Mouse (Mus musculus): ENCODE data around the gene S100a5.

The S100a5 gene

DNA sequence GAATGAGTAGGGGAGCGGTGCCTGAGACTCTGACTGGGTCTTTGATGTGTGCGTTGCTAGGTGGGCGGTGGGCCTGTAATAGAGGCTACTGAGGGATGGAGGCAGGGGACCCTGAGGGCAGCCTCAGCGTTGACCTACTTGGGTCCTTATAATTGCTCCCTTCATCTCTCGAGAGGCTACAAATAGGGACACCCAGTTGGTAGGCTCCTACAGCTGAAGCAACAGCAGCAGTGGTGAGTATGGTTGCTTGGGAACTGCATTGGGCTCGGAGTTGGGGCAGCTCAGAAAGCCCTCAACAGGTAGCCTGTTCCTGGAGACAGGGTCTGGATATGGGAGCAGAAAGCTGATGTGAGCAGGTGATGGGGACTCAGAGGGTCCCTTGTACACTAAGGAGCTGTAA lies 8.3 kb upstream of the S100a5 start:
- no peak for DNase-seq (ENCODE audit: low read depth, low spot score)

DNA sequence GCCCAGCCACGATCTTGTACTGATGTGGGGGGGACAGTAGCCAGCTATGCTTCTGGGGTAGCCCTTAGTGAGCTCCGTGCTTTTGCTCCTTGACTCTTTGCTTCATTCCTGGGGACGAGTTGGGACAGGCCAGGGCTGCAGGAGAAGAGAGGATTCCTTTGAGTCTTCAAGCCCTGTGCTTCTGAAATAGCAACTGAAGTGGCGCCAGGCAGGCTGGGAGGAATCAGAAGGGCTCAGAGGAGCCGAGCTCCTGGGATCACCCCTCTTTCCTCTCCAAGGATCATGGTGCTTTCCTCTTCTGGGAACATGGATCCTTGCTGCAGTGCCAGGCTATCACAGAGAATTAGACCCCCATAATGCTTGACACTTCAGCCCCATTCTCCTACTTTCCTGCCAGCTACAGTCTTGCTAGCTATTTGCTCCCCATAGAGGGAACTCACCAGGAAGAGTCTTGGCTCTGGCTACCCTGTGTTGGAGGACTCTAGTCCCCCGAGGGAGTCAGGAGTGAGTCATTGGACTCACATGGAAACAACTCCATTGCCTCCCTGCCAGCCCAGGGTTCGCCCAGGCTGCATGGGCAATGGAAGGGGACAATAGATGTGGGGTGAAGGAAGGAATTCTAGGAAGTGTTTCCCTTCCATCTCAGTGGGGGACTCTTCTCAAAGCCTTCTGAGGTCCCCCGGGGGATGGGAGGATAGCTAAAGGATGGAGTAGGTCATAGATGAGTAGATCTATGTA lies 7.7 kb upstream of the S100a5 start:
- no peak for DNase-seq (ENCODE audit: low read depth, low spot score)

DNA sequence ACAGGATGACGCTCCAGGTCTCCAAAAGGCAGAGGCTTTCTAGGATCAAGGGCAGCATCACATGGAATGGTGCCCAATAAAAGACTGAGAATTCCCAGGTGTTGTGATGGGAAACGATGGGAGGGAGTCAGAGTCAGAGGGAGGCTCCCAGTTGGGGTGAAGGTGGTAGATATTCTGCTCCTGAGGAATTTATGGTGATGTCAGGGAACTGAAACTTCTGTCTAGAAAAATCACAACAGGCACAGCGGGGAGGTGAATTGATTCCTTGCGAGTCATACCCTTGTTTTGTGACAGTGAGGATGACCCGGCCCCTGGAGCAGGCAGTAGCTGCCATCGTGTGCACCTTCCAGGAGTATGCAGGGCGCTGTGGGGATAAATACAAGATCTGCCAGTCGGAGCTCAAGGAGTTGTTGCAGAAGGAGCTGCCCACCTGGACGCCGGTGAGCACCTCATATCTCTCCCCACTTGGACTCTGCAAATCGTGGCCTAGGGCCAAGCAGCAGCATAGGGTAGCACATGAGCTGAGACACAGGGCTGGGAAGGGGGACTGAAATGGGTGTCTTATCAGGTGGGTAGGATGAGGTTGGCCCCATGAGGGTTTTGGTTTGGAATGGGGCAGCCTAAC lies 6.7 kb upstream of the S100a5 start, which contains the start of gene Gm42674:
Gm42674 (plus strand) TSS at position 419 of the 625 bp plus-strand sequence.
- DNase-seq (ENCODE audit: low read depth, low spot score): no peak

DNA sequence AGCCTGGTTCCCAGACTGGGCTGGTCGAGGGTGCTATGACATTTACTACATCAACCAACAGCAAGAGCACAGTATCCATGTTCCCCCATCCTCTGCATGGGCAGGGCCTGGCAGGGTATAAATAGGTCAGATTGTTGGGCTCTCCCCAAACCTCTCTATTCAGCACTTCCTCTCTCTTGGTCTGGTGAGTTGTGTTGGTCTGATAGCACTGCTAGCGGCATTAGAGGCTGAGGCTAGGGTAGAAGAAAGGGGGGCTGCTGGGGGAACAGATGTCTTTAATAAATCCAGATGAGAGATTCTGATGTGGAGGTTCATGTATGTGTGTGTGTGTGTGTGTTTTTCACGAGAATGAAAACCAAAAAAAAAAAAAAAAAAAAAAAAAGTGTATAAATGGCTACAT lies 4.7 kb upstream of the S100a5 start, which contains the start of gene S100a4:
S100a4 (plus strand) TSS at position 149 of the 400 bp plus-strand sequence.
- DNase-seq (ENCODE audit: low read depth, low spot score): no peak

DNA sequence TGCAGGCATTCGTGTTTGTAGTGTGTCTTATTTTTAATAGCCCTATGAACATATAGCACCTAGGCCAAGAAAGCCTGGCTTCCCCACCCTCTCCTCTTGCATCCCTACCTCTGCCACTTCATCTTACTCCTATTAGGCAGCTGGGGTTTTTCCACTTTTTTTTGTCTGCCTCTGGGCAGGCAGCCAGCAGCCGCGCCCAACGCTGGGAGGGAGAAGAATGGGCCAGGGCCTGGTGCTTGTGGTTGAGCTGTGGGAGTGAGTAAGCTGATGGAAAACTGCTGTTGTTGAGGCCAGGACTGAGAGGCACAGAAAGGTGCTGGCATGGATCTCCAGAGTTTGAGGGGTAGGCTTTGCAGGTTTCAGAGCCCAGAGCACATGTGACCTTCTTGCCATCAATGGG lies 3.9 kb upstream of the S100a5 start:
- no peak for DNase-seq (ENCODE audit: low read depth, low spot score)

DNA sequence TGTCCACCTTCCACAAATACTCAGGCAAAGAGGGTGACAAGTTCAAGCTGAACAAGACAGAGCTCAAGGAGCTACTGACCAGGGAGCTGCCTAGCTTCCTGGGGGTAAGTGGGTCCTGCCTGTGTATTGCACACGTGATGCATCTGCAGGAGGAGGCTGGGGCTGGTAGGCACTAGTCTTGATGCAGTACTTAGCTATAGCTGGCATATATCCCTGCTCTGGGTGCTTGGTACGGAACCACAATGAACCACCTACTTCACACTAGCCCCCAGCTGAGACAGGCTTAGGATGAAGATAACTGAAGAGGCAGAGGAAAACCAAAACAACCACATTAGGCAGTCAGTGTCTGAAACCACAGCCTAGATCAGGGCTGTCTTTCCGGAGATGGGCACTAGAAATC lies 3.3 kb upstream of the S100a5 start:
- DNase-seq (ENCODE audit: low read depth, low spot score): no peak

DNA sequence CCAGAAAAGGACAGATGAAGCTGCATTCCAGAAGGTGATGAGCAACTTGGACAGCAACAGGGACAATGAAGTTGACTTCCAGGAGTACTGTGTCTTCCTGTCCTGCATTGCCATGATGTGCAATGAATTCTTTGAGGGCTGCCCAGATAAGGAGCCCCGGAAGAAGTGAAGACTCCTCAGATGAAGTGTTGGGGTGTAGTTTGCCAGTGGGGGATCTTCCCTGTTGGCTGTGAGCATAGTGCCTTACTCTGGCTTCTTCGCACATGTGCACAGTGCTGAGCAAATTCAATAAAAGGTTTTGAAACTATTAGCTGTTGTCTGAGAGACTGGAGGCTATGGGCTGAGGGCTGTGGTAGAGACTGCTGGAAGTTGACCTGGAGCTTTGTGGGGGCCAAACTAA lies 2.6 kb upstream of the S100a5 start:
- DNase-seq (ENCODE audit: low read depth, low spot score): no peak

DNA sequence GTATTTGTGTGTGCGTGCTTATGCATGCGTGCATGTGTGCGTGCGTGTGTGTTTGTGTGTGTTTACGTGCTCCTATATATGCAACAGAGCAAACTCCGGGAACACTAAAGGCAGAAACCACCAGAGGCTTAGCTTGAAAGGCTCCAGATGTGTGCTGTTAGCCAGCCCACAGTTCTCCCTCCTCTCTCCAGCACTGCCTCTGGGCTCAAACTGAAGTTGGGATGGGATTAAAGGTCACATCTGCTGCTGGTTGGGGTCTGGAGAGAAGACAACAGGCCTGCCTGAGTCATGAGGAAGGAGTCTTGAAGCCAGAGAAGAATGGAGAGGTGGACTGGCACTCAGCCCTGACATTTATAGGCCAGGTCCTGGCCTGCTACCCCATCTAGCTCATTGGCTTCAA lies 2.1 kb upstream of the S100a5 start:
- no peak for DNase-seq (ENCODE audit: low read depth, low spot score)

DNA sequence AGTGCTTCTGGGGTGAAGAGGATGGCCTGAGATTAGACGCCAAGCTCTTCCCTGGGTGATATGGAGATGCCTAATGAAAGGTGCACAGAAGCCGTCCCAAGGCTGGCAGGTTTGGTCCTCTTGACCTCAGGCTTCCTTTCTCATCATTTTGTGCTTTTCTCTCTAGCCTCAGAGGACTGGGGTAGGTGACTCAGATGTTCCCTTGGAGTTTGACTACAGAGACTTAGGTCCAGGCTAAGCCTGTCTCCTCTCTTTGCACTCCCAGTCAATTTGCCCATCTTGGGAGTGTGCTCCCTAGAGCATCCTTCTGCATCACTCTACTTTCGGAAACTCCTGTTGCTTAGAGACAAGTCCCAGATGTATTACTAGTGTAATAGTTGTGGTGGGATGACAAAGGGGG lies 962 bp upstream of the S100a5 start:
- no peak for DNase-seq (ENCODE audit: low read depth, low spot score)

DNA sequence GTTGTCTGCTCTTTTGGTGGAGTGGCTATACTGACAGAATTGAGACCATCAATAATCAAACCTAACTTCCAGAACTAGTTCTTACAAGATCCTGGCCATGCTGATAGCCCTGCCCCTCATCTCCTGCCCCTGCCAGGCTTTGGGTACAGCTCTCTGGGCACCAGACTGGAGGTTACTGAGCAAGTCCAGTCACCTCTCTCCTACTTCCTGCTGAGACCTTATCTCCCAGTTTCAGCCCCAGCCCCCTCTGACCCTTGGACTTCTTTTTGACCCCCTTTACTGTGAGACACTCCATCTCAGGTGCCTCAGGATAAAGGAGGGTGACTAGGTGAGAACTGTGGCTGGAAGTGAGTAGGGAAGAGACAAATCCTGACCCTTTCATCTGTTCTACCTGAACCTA lies 779 bp downstream of the S100a5 start:
- no peak for DNase-seq (ENCODE audit: low read depth, low spot score)

DNA sequence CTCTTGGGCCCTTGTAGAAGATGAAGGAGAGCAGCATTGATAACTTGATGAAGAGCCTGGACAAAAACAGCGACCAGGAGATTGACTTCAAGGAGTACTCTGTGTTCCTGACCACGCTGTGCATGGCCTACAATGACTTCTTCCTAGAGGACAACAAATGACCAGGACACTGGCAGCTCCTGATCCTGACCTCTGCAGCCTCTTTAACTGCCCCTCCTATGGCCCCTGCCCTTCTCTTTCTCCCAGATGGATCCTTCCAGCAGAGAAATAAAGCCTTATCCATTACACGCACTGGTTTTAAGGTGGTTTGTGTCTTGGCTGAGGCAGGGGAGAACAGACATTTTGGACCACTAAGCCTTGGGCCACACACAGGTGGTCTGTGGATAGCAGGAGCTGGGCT lies 3.2 kb downstream of the S100a5 start:
- DNase-seq (ENCODE audit: low read depth, low spot score): no peak

DNA sequence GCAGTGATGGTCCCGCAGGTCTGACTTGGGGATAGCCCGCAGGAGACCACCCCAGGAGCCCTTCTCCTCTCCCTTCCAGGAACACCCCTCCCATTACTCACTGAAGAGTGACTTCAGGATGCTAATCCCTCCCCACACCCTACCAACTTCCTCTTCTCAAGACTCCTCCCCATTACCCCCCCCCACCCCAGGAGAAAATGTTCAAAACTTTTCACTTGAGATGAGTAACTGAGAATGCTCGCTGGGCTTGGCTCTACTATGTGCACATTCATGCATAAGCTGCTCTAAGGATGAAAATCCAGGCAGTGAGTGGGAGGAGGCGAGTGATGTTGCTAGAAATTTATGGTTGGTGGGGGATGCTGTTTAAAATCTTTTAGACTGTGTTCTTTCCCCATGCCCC lies 3.7 kb downstream of the S100a5 start:
- no peak for DNase-seq (ENCODE audit: low read depth, low spot score)

DNA sequence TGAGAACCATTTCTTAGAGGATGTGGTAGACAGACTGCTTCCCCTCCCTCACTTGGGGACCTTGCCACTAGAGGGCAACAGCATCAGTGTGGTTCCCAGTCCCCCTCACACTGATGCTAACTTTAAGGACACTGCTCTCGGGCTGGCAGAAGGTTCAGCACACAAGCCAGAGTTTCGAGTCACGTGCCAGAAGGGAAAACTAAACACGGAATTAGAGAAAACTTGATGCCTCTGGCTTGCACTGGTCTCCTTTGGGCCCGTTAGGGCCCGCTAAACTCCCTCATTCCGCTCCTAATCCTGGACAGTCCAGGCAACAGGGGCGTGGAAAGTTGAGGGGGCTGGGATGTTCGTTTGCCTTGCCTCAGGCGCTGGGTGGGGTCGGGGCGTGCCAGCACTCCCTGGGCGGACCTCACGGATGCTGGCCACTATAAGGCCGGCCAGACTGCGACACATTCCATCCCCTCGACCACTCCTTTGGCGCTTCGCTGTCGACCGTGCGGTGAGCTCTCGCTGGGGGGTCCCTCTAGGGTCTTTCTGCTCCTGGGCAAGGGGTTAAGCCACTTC lies 4.5 kb downstream of the S100a5 start, which contains the start of gene S100a6:
S100a6 (plus strand) TSS at position 155 of the 564 bp plus-strand sequence.
- DNase-seq (ENCODE audit: low read depth, low spot score): no peak

DNA sequence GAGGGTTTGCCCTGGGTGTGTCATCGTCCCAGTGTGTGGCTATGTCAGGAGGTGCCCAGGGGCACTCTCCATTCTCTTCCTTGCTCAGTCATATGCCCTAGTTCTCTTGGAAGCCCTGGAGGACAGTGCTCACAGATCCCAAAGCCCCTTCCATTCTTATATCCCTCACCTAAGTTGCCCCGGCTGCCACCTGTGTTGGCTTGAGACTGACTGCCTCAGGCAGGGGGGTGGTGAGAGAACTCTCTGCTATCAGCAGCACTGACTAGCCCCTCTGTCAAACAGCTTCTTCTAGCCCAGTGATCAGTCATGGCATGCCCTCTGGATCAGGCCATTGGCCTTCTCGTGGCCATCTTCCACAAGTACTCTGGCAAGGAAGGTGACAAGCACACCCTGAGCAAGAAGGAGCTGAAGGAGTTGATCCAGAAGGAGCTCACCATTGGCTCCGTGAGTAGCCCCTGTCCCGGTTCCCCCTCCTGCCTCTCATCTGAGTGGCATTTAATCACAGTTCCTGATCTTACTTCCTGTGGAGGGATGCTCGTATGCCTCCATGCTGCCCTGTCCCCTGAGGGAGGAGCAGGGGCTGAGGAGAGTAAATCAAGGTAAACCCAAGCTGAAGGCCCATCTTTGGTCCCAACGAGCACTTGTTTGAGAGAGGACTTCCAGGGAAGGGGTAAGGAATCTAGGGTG lies 5.3 kb downstream of the S100a5 start:
- no peak for DNase-seq (ENCODE audit: low read depth, low spot score)

DNA sequence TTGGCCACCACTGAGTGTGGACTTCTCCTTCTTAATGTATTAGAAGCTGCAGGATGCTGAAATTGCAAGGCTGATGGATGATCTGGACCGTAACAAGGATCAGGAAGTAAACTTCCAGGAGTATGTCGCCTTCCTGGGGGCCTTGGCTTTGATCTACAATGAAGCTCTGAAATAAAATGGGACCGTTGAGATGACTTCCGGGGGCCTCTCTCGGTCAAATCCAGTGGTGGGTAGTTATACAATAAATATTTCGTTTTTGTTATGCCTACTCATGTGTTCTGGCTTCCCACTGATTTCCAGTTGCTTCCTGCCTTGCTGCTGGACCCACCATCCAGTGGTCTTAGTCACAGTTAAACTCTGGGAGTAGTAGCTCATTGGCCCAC lies 5.8 kb downstream of the S100a5 start:
- DNase-seq (ENCODE audit: low read depth, low spot score): no peak

DNA sequence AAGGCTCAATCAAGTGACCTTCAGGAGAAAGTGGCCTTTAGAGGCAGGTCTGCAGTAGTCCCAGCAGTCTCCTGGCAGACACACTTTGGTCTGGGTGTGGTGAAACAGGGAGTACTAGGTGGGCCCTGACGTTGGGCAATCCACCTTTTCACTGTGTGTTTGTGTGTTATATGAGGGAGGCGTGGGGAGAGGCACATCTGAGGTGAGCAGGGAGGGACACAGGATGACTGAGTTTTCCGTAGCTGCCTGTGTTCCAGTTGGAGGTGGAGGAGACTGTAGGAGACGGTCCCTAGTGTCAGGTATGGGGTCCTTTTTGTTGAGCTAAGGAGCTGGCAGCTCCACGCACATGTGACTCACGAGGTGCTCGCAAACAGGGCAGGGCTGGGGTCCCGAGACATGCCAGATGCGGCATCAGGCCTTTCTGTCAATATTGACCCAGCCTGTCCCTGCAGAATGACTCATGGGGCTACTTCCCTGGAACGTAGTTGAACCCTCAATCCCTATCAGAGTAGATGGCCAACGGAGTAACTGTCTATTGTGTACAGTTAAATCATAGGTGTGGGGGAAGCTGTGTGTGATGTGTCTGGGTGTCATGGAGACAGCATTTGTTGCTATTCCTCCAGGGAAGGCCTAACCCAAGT lies 6.4 kb downstream of the S100a5 start:
- DNase-seq (ENCODE audit: low read depth, low spot score): no peak

DNA sequence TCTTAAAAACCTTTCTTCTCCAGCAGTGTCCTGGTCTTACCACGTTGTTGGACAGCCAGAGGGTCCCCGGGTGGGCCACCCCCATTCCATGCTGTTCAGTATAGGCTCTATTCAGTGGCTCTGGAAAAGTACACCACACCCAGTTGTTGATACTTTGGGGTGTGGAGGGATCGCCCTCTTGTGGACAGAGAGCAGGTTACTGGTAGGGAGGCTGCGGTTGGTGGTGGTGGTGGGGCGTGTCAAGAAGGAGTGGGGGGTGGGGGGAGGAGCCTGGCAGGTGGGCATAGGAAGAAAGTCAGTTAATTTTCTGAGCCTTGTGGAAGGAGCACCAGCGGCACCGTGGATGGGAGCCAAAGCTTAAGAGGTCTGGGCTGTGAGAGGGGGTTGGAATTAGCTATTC lies 7.1 kb downstream of the S100a5 start:
- peak; percentile 37 for DNase-seq (ENCODE audit: low read depth, low spot score)

DNA sequence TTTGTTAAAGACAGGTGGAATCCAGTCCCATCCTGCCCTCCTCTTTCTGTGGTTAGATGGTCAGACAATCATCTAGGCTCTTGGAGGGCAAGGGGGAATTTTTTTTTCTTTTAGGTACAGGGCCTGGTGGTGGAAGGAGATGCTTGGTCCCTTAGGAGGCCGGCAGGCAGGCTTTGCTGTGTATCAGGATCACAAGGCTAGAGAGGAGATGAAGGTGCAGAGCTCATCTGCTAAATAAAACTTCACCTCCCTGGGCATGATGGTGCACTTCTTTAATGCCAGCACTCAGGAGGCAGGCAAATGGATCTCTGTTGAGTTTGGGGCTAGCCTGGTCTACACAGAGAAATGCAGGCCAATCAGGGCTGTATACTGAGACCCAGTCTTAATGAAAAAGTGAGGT lies 7.6 kb downstream of the S100a5 start:
- no peak for DNase-seq (ENCODE audit: low read depth, low spot score)

DNA sequence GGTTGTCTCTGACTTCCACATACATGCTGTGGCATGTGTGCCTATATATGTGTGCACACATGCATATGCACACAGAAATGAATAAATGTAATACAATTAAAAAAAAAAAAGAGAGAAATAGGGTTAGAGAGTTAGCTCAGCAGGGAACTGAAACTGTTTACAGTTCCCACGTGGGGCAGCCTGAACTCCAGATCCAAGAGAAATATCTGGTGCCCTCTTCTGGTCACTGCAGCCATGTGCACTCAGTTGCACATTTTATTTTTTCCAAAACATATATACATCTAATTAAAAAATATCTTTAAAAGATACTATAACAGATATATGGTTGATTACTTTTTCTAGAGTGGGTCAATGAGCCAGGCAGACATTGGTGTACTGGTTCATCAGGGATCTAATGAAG lies 9.3 kb downstream of the S100a5 start:
- no peak for DNase-seq (ENCODE audit: low read depth, low spot score)

DNA sequence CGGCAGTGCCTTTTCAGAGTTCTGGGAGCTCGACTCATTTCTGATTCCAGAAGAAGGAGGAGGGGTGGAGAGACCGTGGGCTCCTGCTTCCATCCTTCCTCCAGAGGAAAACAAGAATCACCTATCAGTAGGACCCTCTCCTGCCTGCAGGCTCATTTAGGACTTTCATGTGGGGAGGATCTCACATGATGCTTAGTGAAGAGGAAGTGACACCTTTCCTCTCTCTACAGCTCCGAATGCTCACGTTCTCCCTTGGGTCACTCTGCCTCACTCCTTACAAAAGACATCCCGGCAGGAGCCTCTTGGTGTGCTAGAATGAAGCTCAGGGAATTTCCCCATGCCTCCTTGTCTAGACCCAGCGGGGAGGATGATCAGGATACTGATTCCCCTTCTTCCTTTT lies 13.2 kb downstream of the S100a5 start:
- no peak for DNase-seq (ENCODE audit: low read depth, low spot score)

DNA sequence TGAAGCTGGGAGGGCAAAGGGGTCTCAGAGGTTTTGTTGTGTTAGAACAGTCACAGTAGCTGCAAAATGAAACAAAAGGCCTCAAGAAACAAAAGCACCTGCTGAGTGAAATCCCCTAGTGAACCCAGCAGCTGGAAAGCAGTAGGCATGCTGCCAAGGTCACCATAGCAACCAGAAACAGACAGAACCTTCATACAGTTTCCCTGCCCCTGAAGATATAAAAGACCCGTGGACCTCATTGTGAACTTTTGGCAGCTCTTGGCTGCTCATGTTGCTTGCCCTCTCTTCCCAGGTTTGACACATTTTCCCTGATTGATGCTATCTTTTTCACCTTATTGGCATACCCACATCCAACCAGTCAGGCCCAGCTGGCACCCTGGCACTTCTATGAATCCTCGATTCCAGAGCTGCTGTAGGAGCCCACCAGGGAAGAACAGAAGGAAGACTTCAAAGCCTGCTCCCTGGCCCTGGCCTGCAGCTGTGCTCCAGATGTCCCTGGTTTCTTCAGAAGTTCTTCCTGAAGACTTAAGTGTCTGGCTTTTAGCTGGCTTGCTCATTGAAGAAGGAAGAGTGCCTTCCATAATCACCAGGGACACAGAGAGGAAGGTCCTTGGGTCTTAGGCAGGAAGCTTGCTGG lies 15.2 kb downstream of the S100a5 start:
- DNase-seq (ENCODE audit: low read depth, low spot score): no peak

DNA sequence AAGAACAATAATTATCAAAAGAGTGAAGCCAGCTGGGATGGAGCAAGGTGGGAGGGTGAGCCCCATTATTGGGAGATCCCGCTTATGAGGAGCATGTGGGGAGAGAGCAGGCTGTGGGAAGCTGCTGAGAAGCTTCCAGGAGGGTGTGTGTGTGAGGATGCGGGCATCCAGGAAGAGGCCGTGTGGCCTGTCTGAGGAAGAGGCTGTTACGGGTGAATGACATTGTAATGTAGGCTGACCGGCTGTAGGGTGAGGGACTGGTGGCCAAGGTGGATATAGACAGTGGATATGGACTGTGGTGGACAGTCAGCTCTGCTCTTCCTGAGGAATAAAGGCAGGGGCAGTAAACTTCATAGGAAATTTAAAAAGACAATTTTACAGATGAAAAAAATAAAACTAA lies 17.2 kb downstream of the S100a5 start:
- DNase-seq (ENCODE audit: low read depth, low spot score): no peak
